Mouse (Mus musculus): ENCODE measurements around the gene Kirrel3.

DNA sequence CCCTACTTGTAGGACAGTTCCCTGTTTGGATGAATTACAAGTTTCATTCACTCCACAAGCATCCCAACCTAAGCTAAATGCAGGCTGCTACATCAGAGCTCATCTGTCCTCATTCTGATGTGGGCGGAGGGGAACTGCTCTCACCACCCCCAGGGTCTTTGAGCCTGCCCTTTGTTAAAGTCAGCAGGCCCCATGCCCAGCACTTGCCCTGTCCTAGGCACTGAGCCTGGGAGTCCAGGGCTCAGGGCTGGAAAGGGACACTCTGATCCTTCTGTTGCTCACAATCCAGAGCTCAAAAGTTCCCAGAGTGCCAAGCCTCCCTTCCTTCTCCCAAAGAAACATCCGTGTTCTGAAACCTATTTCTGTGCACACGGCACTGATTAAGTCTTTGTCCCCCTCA, 422.3 kb downstream of the Kirrel3 start:
- no peak for TF ChIP-seq CTCF (IDR thresholded peaks at IDR 0.05; ENCODE audit: low read depth, low read length)
- TF ChIP-seq GATA2 (IDR thresholded peaks at IDR 0.05; ENCODE audit: borderline replicate concordance, low read depth, low read length) = no peak
- TF ChIP-seq GATA1 (IDR thresholded peaks at IDR 0.05; ENCODE audit: borderline replicate concordance, low read length) = no peak
- TF ChIP-seq POLR2AphosphoS5 (IDR thresholded peaks at IDR 0.05; ENCODE audit: insufficient replicate concordance, low read depth, low read length) = no peak
- TF ChIP-seq TAL1 (conservative IDR thresholded peaks at IDR 0.05; ENCODE audit: low read depth, low read length) = no peak
